Mouse (Mus musculus) gastrocnemius, adult 2 months (tissue): Measurements from ENCODE around the gene Fars2. TPM values are rescaled to one million over a fixed set of nuclear protein-coding genes. Genes with fewer than 3 reads are reported as not detected.
A peak's percentile ranks its signal among the peaks of the same experiment; 100 is the strongest.

Experiments
- DNase-seq: peaks from one replicate; pipeline ENCODE4 v3.0.0; 2022
- H3K27ac ChIP-seq: fragments of 200-600 bp; 2 replicates; pipeline ENCODE4 v1.8.1; 2022; ENCODE audit warnings: mild to moderate bottlenecking
- H3K4me3 ChIP-seq: fragments of 200-600 bp; 2 replicates; pipeline ENCODE4 v1.8.1; 2022; ENCODE audit warnings: mild to moderate bottlenecking, moderate library complexity
- CTCF ChIP-seq: fragments of 200-600 bp; IDR thresholded peaks from 2 replicates; pipeline ENCODE4 v1.8.1; 2022; ENCODE audit warnings: antibody characterized with exemption, mild to moderate bottlenecking, moderate library complexity
- intact Hi-C: fragments of 180-260 bp; cut with DNase I; formaldehyde crosslinking; loops from one replicate; pipeline ENCODE4 v1.15.1; 2025
- total RNA-seq, 2 experiments: library from RNA; stranded (reverse); gene quantifications; 2 replicates each; pipeline ENCODE4 v1.2.3; 2021

The Fars2 gene
- total RNA-seq, 2 experiments from 2014 or later = 40.8 to 43.4 TPM

GRCm38 (mm10) chr13:36725881-36726280 lies 608.7 kb downstream of the Fars2 start:
- intact Hi-C loops = no loop called here
- Histone ChIP-seq H3K27ac (no peak overlapping the region), H3K4me3 (no peak overlapping the region)
- no peak for DNase-seq
- no peak for TF ChIP-seq CTCF

GRCm38 (mm10) chr13:36726551-36726950 lies 609.3 kb downstream of the Fars2 start:
- H3K4me3 ChIP-seq = peak overlapping the region; percentile 52
- DNase-seq = no peak
- intact Hi-C loops = no loop called here

GRCm38 (mm10) chr13:36726951-36727778 lies 610.0 kb downstream of the Fars2 start:
- Histone ChIP-seq H3K4me3 (peak overlapping the region; percentile 52), H3K27ac (0 out of 2 replicates have a peak overlapping the region, but pooled peaks have one; percentile 12)
- no peak for TF ChIP-seq CTCF
- intact Hi-C loops = no loop called here
- peak; percentile 27 for DNase-seq

More at GRCm38 (mm10) chr13:36726551-36726950, 609.3 kb downstream of the Fars2 start:
- TF ChIP-seq CTCF = no peak
- no peak overlapping the region for H3K27ac ChIP-seq

DNA sequence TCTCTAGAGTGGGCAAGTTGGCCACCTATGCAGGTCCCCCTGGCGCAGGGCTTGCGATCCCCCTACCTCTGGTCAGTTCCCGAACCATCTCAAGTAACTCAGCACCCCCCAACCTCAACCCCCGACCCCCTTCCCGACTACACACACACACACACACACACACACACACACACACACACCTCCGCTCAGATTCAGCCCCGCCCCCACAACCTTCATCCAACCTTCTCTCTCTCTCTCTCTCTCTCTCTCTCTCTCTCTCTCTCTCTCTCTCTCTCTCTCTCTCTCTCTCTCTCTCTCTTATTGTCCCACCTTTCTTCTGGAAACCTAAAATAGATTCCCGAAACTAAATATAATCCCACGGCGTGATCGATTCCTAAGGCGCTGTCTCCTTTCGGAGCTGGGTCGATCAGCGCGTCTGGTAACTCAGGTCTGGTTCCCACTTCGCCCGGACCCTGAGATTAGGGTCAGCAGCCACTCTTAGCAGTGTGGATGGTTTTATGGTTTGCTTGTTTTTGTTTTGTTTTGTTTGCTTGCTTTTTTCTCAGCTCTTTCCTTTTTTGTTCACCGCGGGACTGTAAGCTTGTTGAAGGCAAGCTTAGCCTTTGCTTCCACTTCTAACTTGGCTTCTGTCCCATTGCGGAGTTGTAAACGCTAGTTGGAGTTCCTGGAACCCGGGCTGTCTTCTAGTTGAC lies 610.7 kb downstream of the Fars2 start:
- Histone ChIP-seq H3K27ac (no peak overlapping the region), H3K4me3 (peak overlapping the region; percentile 52)
- no peak for TF ChIP-seq CTCF
- intact Hi-C loops = no loop called here
- DNase-seq = no peak

GRCm38 (mm10) chr13:36728509-36728908 lies 611.3 kb downstream of the Fars2 start:
- no peak overlapping the region for H3K4me3 ChIP-seq
- no peak overlapping the region for H3K27ac ChIP-seq
- DNase-seq = no peak
- no peak for TF ChIP-seq CTCF
- intact Hi-C loops = no loop called here

DNA sequence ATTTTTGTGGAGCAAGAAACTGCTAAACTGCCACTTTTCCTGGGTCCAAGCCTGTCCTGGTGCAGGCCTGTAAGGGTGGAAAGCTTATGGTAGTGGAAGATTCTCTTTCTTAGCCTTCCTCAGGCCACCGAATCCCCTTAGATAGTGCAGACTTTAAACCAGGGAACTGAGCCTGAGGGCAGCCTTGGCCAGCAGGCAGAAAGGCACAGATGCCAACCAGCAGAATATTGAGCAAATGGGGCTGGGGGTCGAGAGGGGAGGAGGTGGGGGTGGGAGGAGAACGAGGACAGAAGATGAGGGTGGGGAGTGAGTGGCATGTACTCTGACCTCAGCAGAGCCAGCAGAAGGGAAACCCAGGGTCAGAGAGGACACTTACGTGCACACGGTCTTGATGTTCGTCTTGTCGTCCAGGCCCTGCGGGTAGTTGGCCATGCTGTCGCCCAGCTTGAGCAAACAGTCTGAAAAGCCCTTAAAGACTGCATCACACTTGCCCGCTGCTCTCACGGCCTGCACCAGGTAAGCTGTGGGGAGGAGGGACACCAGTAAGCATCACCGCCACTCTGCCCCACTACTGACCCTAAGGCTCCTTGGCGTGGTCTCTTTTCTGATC lies 612.6 kb downstream of the Fars2 start:
- no peak for DNase-seq
- TF ChIP-seq CTCF = no peak
- Histone ChIP-seq H3K27ac (no peak overlapping the region), H3K4me3 (no peak overlapping the region)
- intact Hi-C loops = no loop called here

DNA sequence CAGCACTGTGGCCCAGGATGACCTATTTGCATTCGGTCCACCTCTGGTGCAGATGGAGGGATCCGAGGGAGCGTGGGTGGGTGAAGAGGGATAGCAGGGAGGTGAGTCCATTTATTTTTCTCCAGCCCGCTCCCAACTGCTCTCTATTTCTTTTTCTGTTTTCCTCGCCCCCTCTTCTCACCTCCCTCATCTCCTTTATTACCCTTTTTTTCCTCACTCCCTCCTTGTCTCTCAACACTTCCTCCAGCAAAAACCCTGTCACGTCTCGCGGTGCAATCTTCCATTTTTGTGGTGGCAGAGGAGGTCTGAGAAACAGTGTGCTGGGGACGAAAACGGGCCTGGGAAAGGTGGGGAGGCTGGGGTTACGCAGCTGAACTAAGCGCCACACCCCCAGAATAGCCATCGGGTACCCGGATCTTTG lies 613.1 kb downstream of the Fars2 start:
- Histone ChIP-seq H3K4me3 (no peak overlapping the region), H3K27ac (no peak overlapping the region)
- intact Hi-C loops = no loop called here
- no peak for TF ChIP-seq CTCF
- no peak for DNase-seq

- no peak overlapping the region for H3K27ac ChIP-seq
- H3K4me3 ChIP-seq = peak overlapping the region; percentile 72
- intact Hi-C loops = no loop called here
- peak; percentile 43 for DNase-seq
- no peak for TF ChIP-seq CTCF
These were observed 614.1 kb downstream of the Fars2 start for GRCm38 (mm10) chr13:36731016-36731930.

DNA sequence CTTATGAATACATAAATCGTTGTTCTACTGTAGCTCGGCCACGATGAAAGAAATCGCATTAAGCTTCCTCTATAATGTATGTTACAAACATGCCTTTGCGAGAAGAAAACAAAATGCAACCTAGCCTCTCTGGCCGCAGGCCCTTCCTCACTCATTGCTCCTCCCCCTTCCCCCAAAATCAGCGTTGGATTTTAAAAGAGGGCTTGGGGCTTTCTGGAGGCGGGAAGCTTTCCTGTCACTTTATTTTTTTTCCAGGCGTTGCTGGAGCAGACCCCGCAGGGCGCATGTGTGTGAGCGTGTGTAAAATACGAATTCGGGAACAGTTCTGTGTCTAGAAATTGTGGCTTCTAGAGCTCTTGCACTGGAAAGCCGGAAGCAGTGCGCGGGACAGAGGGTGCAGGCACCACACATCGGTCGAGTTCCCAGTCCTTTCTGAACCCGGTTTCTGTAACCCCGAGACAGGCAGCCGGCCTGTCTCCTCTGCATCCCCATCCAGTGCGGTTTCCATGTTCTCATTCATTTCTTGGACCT lies 614.8 kb downstream of the Fars2 start:
- Histone ChIP-seq H3K4me3 (peak overlapping the region; percentile 72), H3K27ac (no peak overlapping the region)
- no peak for DNase-seq
- intact Hi-C loops = no loop called here
- TF ChIP-seq CTCF = no peak

GRCm38 (mm10) chr13:36732891-36733490 lies 615.8 kb downstream of the Fars2 start:
- intact Hi-C loops = no loop called here
- no peak overlapping the region for H3K27ac ChIP-seq
- H3K4me3 ChIP-seq = peak overlapping the region; percentile 7; the same call in 1 of the 2 replicates
- DNase-seq = no peak
- TF ChIP-seq CTCF = no peak

DNA sequence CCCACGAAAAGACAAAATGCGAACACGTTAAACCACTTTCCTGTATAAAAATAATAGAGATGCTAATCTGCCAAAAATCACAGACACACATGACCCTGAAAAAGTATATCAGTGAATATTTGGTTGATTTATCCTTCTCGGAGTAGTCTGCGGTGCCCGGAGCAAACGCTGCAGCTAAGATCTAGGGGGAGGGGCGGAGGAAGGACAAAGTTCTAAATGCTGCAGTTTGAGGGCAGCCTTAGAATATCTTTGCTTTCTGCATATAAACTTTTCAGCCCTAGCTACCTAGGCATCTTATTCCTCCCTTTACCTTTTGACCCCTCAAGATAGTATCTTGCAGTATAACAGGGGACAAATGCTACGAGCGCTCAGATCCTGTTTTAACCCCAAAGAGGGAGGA lies 616.4 kb downstream of the Fars2 start:
- intact Hi-C loops = no loop called here

More for the DNA sequence above, 616.4 kb downstream of the Fars2 start:
- TF ChIP-seq CTCF = no peak
- DNase-seq = no peak
- H3K27ac ChIP-seq = no peak overlapping the region
- H3K4me3 ChIP-seq = peak overlapping the region; percentile 62
